Mouse (Mus musculus): Measurements from ENCODE around the gene C2cd4d. TPM values are rescaled to one million over a fixed set of nuclear protein-coding genes. Genes with fewer than 3 reads are reported as not detected.
A peak's percentile ranks its signal among the peaks of the same experiment; 100 is the strongest.

Gene C2cd4d
- 0.23 and 0.68 TPM in 2 replicates for polyA plus RNA-seq (2016; fragmentation: Nextera tagmentation; extraction: Ambion mirVana)

GRCm38 (mm10) chr3:94362138-94362537 lies at the start of gene C2cd4d:
Gene C2cd4d (plus strand): TSS chr3:94362438.
- Histone ChIP-seq H3K4me1 (peaks cover 23% of the 10 kb centered on the region), H3K36me3 (no peaks in the 10 kb centered on the region), H3K4me3 (peak within 1 kb of the TSS; percentile 69), H3K27me3 (ENCODE audit: low read depth, poor library complexity, severe bottlenecking) (peaks cover 56% of the 10 kb centered on the region), H3K27ac (replicated peaks) (peak within 1 kb of the TSS; percentile 86), H3K9me3 (replicated peaks) (peaks cover 4% of the 10 kb centered on the region; the same call in 1 of the 2 replicates)
- no peak for DNase-seq (ENCODE audit: low spot score)
- 26% methylated on average over 7 of the region's 7 CpGs for WGBS

- Histone ChIP-seq H3K4me1 (no peaks in the 10 kb centered on the region), H3K27ac (replicated peaks) (no peak overlapping the region), H3K4me3 (no peak overlapping the region), H3K27me3 (ENCODE audit: low read depth, poor library complexity, severe bottlenecking) (no peaks in the 10 kb centered on the region), H3K36me3 (no peaks in the 10 kb centered on the region), H3K9me3 (replicated peaks) (no peaks in the 10 kb centered on the region)
- no peak for DNase-seq (ENCODE audit: low spot score)
- WGBS, result 61% methylated on average over 3 of the region's 3 CpGs
Observed at GRCm38 (mm10) chr3:94328681-94329080, 33.6 kb upstream of the C2cd4d start.

- DNase-seq (ENCODE audit: low spot score), result no peak
- H3K36me3 ChIP-seq, result no peaks in the 10 kb centered on the region
- H3K4me1 ChIP-seq, result no peaks in the 10 kb centered on the region
- no peak overlapping the region for H3K27ac ChIP-seq (replicated peaks)
- no peak overlapping the region for H3K4me3 ChIP-seq
- no peaks in the 10 kb centered on the region for H3K27me3 ChIP-seq (ENCODE audit: low read depth, poor library complexity, severe bottlenecking)
- H3K9me3 ChIP-seq (replicated peaks), result no peaks in the 10 kb centered on the region
- WGBS, result 87% methylated on average over 4 of the region's 4 CpGs
Observed at GRCm38 (mm10) chr3:94334442-94334841, 27.8 kb upstream of the C2cd4d start.

GRCm38 (mm10) chr3:94338522-94338921 lies 23.7 kb upstream of the C2cd4d start:
- H3K36me3 ChIP-seq, result no peaks in the 10 kb centered on the region
- no peak for DNase-seq (ENCODE audit: low spot score)
- H3K9me3 ChIP-seq (replicated peaks), result no peaks in the 10 kb centered on the region
- no peak overlapping the region for H3K4me3 ChIP-seq
- no peak overlapping the region for H3K27ac ChIP-seq (replicated peaks)
- 87% methylated on average over 3 of the region's 3 CpGs for WGBS
- H3K27me3 ChIP-seq (ENCODE audit: low read depth, poor library complexity, severe bottlenecking), result no peaks in the 10 kb centered on the region
- peaks cover 7% of the 10 kb centered on the region; the same call in 1 of the 2 replicates for H3K4me1 ChIP-seq

GRCm38 (mm10) chr3:94341959-94342422 lies 20.2 kb upstream of the C2cd4d start, which contains the start of gene Them5:
Gene Them5 (plus strand): TSS chr3:94342099.
- 0 out of 2 replicates have a peak within 1 kb of the TSS, but pooled peaks have one; percentile 17 for H3K27ac ChIP-seq (replicated peaks)
- H3K36me3 ChIP-seq, result no peaks in the 10 kb centered on the region
- no peaks in the 10 kb centered on the region for H3K27me3 ChIP-seq (ENCODE audit: low read depth, poor library complexity, severe bottlenecking)
- H3K4me1 ChIP-seq, result peaks cover 10% of the 10 kb centered on the region; the same call in 1 of the 2 replicates
- WGBS, result 64% methylated on average over 3 of the region's 3 CpGs
- DNase-seq (ENCODE audit: low spot score), result no peak
- H3K9me3 ChIP-seq (replicated peaks), result no peaks in the 10 kb centered on the region
- no peak within 1 kb of the TSS for H3K4me3 ChIP-seq

GRCm38 (mm10) chr3:94342552-94342951 lies 19.7 kb upstream of the C2cd4d start:
- no peaks in the 10 kb centered on the region for H3K9me3 ChIP-seq (replicated peaks)
- peaks cover 10% of the 10 kb centered on the region; the same call in 1 of the 2 replicates for H3K4me1 ChIP-seq
- WGBS, result 68% methylated on average over 1 of the region's 1 CpGs
- no peak overlapping the region for H3K27ac ChIP-seq (replicated peaks)
- no peaks in the 10 kb centered on the region for H3K36me3 ChIP-seq
- H3K27me3 ChIP-seq (ENCODE audit: low read depth, poor library complexity, severe bottlenecking), result no peaks in the 10 kb centered on the region
- no peak overlapping the region for H3K4me3 ChIP-seq
- no peak for DNase-seq (ENCODE audit: low spot score)

- peaks cover 10% of the 10 kb centered on the region; the same call in 1 of the 2 replicates for H3K4me1 ChIP-seq
- H3K9me3 ChIP-seq (replicated peaks), result no peaks in the 10 kb centered on the region
- H3K4me3 ChIP-seq, result no peak overlapping the region
- DNase-seq (ENCODE audit: low spot score), result no peak
- 88% methylated on average over 2 of the region's 2 CpGs for WGBS
- H3K27me3 ChIP-seq (ENCODE audit: low read depth, poor library complexity, severe bottlenecking), result no peaks in the 10 kb centered on the region
- 0 out of 2 replicates have a peak overlapping the region, but pooled peaks have one; percentile 20 for H3K27ac ChIP-seq (replicated peaks)
- H3K36me3 ChIP-seq, result no peaks in the 10 kb centered on the region
Observed at GRCm38 (mm10) chr3:94344182-94344581, 18.1 kb upstream of the C2cd4d start.

- no peak for DNase-seq (ENCODE audit: low spot score)
- Histone ChIP-seq H3K4me1 (peaks cover 10% of the 10 kb centered on the region; the same call in 1 of the 2 replicates), H3K27ac (replicated peaks) (no peak overlapping the region), H3K27me3 (ENCODE audit: low read depth, poor library complexity, severe bottlenecking) (no peaks in the 10 kb centered on the region), H3K9me3 (replicated peaks) (no peaks in the 10 kb centered on the region), H3K36me3 (no peaks in the 10 kb centered on the region), H3K4me3 (no peak overlapping the region)
- 69% methylated on average over 3 of the region's 3 CpGs for WGBS
Observed at GRCm38 (mm10) chr3:94344897-94345296, 17.3 kb upstream of the C2cd4d start.

GRCm38 (mm10) chr3:94348146-94348545 lies 14.1 kb upstream of the C2cd4d start:
- Histone ChIP-seq H3K27ac (replicated peaks) (no peak overlapping the region), H3K9me3 (replicated peaks) (no peaks in the 10 kb centered on the region), H3K27me3 (ENCODE audit: low read depth, poor library complexity, severe bottlenecking) (no peaks in the 10 kb centered on the region), H3K4me3 (no peak overlapping the region), H3K4me1 (0 out of 2 replicates have a peak, but pooled peaks cover 3% of the 10 kb centered on the region), H3K36me3 (no peaks in the 10 kb centered on the region)
- 85% methylated on average over 2 of the region's 2 CpGs for WGBS
- no peak for DNase-seq (ENCODE audit: low spot score)

- 10% methylated on average over 1 of the region's 1 CpGs for WGBS
- Histone ChIP-seq H3K9me3 (replicated peaks) (peaks cover 4% of the 10 kb centered on the region; the same call in 1 of the 2 replicates), H3K4me1 (peaks cover 23% of the 10 kb centered on the region), H3K36me3 (no peaks in the 10 kb centered on the region), H3K27me3 (ENCODE audit: low read depth, poor library complexity, severe bottlenecking) (peaks cover 46% of the 10 kb centered on the region), H3K4me3 (no peak overlapping the region), H3K27ac (replicated peaks) (no peak overlapping the region)
- DNase-seq (ENCODE audit: low spot score), result no peak
Observed at GRCm38 (mm10) chr3:94360812-94361211, 1.4 kb upstream of the C2cd4d start.

- 5% methylated on average over 95 of the region's 97 CpGs for WGBS
- peak; percentile 70 for DNase-seq (ENCODE audit: low spot score)
- Histone ChIP-seq H3K9me3 (replicated peaks) (peaks cover 4% of the 10 kb centered on the region; the same call in 1 of the 2 replicates), H3K36me3 (no peaks in the 10 kb centered on the region), H3K4me1 (peaks cover 23% of the 10 kb centered on the region), H3K4me3 (peak overlapping the region; percentile 69), H3K27me3 (ENCODE audit: low read depth, poor library complexity, severe bottlenecking) (peaks cover 56% of the 10 kb centered on the region), H3K27ac (replicated peaks) (peak overlapping the region; percentile 86)
Observed at GRCm38 (mm10) chr3:94363291-94364153, 1.3 kb downstream of the C2cd4d start.

GRCm38 (mm10) chr3:94364154-94364526 lies 1.9 kb downstream of the C2cd4d start:
- Histone ChIP-seq H3K4me3 (peak overlapping the region; percentile 69), H3K9me3 (replicated peaks) (peaks cover 4% of the 10 kb centered on the region; the same call in 1 of the 2 replicates), H3K27ac (replicated peaks) (peak overlapping the region; percentile 86), H3K4me1 (peaks cover 23% of the 10 kb centered on the region), H3K27me3 (ENCODE audit: low read depth, poor library complexity, severe bottlenecking) (peaks cover 56% of the 10 kb centered on the region), H3K36me3 (no peaks in the 10 kb centered on the region)
- peak; percentile 62 for DNase-seq (ENCODE audit: low spot score)
- 5% methylated on average over 23 of the region's 23 CpGs for WGBS

GRCm38 (mm10) chr3:94366761-94367160 lies 4.5 kb downstream of the C2cd4d start:
- H3K27ac ChIP-seq (replicated peaks), result no peak overlapping the region
- peaks cover 4% of the 10 kb centered on the region; the same call in 1 of the 2 replicates for H3K9me3 ChIP-seq (replicated peaks)
- H3K27me3 ChIP-seq (ENCODE audit: low read depth, poor library complexity, severe bottlenecking), result peaks cover 54% of the 10 kb centered on the region
- peak; percentile 85 for DNase-seq (ENCODE audit: low spot score)
- WGBS, result 22% methylated on average over 3 of the region's 3 CpGs
- no peak overlapping the region for H3K4me3 ChIP-seq
- peaks cover 25% of the 10 kb centered on the region for H3K4me1 ChIP-seq
- no peaks in the 10 kb centered on the region for H3K36me3 ChIP-seq

Data from midbrain, embryonic 10.5 days (tissue).